Mouse (Mus musculus): ENCODE data around the gene Npas4.

DNA sequence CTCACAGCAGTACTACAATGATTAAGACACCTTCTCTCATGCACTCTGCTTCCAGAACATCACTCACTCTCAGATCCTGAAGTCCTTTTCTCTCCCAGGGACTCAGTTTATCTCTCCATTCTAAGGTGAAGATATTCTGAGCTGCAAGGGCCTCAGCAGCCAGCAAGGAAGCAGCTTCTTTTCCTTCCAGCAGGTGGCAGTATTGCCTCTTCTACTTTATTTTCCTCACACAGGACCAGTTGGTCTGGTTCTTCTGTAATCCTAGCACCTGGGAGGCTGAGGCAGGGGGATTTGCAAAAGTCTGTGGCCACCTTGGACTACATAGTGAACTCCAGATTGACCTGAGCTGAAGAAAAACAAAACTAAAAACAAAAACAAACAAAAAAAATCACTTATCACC is 8.3 kb downstream of the Npas4 start:
- TF ChIP-seq CTCF (IDR thresholded peaks at IDR 0.05; ENCODE audit: low read depth, low read length), result peak; percentile 54; the same call in 1 of the 2 replicates
- no peak for TF ChIP-seq POLR2A (IDR thresholded peaks at IDR 0.05; ENCODE audit: extremely low read depth, insufficient read depth, low read length)

Measured in liver, adult 2 months (tissue).